Mouse (Mus musculus): Measurements from ENCODE around the gene Slc25a42. TPM values are rescaled to one million over a fixed set of nuclear protein-coding genes. Genes with fewer than 3 reads are reported as not detected.

Gene Slc25a42
- total RNA-seq, 2 experiments from 2014 or later, result 25.5 to 29.2 TPM

GRCm38 (mm10) chr8:70139026-70139857 lies 72.9 kb downstream of the Slc25a42 start, which contains the start of the genes Rfxank, Borcs8 and Mef2b:
TSS of gene Rfxank (minus strand) at chr8:70139154.
TSS of gene Borcs8 (plus strand) at chr8:70139499.
TSS of gene Mef2b (plus strand) at chr8:70139711.
- intact Hi-C loops (cut with DNase I; ENCODE audit: low total_unique reads), result no loop called here
- peak; percentile 99 for DNase-seq

DNA sequence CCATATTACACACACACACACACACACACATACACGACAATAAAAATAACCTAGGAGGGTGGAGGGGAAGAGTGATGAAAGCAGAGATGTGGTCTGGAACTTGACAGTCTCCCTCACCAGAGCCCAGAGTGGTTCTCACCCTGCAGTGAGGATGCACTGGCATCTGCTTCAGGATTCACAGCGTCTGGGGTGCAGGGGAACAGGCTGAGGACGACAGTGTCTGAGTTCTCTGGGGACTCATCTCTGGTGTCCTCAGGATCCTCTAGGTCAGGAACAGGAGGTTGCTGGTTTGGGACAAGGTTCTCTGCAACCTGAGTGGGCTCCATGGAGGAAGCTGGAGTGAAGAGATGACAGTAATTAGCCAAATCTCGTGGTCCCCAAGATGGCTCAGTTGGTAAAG lies 74.2 kb downstream of the Slc25a42 start:
- intact Hi-C loops (cut with DNase I; ENCODE audit: low total_unique reads), result no loop called here
- no peak for DNase-seq

DNA sequence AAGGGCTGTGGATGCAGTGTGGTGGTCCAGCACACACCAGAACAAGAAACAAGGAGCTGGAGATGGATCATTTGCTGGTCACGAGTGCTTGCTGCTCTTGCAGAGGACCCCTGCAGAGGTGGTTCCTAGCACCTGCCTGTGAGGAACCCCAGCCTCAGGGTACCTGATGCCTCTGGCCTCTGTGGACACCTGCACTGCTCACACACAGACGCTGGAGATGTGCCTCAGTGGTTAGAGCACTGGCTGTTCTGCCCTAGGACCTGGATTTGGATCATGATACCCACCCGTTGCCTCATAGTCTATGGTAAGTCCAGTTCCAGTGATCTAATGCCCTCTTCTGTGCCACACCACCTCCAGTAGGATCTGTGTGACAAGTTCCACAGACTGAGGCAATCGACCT lies 75.5 kb downstream of the Slc25a42 start:
- intact Hi-C loops (cut with DNase I; ENCODE audit: low total_unique reads), result no loop called here

GRCm38 (mm10) chr8:70134931-70135330 lies 77.2 kb downstream of the Slc25a42 start:
- intact Hi-C loops (cut with DNase I; ENCODE audit: low total_unique reads), result no loop called here
- no peak for DNase-seq

More for the DNA sequence above, 75.5 kb downstream of the Slc25a42 start:
- no peak for DNase-seq

Other genes with a start within 250 kb of the Slc25a42 start
- gene Gatad2a, start 215.9 kb downstream of the Slc25a42 start, total RNA-seq (2021), result 10 to 100 TPM; 31.0 to 35.1 TPM
- 10 to 100 TPM; 22.6 to 26.3 TPM for gene Mau2, start 169.6 kb downstream of the Slc25a42 start, total RNA-seq (2021)
- gene Sugp1, start 169.5 kb downstream of the Slc25a42 start, total RNA-seq (2021), result 10 to 100 TPM; 17.7 to 17.9 TPM
- gene Tm6sf2, start 139.4 kb downstream of the Slc25a42 start, total RNA-seq (2021), result under 1 TPM in 1 of 2 experiments, not detected in 1; 0.51 TPM
- gene Hapln4, start 128.8 kb downstream of the Slc25a42 start, total RNA-seq (2021), result under 1 TPM in 1 of 2 experiments, not detected in 1; 0.06 TPM
- gene Ncan, start 91.4 kb downstream of the Slc25a42 start, total RNA-seq (2021), result under 1 TPM; 0.02 to 0.04 TPM
- 1 to 10 TPM; 2.2 to 4.4 TPM for gene Nr2c2ap, start 81.0 kb downstream of the Slc25a42 start, total RNA-seq (2021)
- gene Rfxank, start 73.2 kb downstream of the Slc25a42 start, total RNA-seq (2021), result 1 to 10 TPM; 8.1 to 8.8 TPM
- 10 to 100 TPM; 14.4 to 18.4 TPM for gene Borcs8, start 72.8 kb downstream of the Slc25a42 start, total RNA-seq (2021)
- under 1 TPM; 0.25 to 0.29 TPM for gene Mef2b, start 72.6 kb downstream of the Slc25a42 start, total RNA-seq (2021)
- gene Tmem161a, start 39.9 kb downstream of the Slc25a42 start, total RNA-seq (2021), result 10 to 100 TPM; 76.0 to 78.1 TPM
- gene Sugp2, start 21.9 kb upstream of the Slc25a42 start, total RNA-seq (2021), result 10 to 100 TPM; 42.3 to 44.1 TPM
- 1 to 10 TPM; 6.5 to 9.9 TPM for gene Armc6, start 22.2 kb upstream of the Slc25a42 start, total RNA-seq (2021)
- 1 to 10 TPM; 8.5 to 8.7 TPM for gene Homer3, start 70.5 kb upstream of the Slc25a42 start, total RNA-seq (2021)
- gene Ddx49, start 90.2 kb upstream of the Slc25a42 start, total RNA-seq (2021), result 10 to 100 TPM; 25.3 to 27.5 TPM
- 100 to 1,000 TPM; 123 to 134 TPM for gene Cope, start 90.2 kb upstream of the Slc25a42 start, total RNA-seq (2021)
- gene Cers1, start 103.5 kb upstream of the Slc25a42 start, total RNA-seq (2021), result 10 to 100 TPM; 14.5 to 24.5 TPM
- gene Gdf1, start 117.5 kb upstream of the Slc25a42 start, total RNA-seq (2021), result 1 to 10 TPM; 1.3 to 2.8 TPM
- 10 to 100 TPM; 31.6 to 35.0 TPM for gene Upf1, start 141.0 kb upstream of the Slc25a42 start, total RNA-seq (2021)
- gene Comp, start 161.3 kb upstream of the Slc25a42 start, total RNA-seq (2021), result 10 to 100 TPM; 18.6 to 19.6 TPM
- gene Crtc1, start 227.3 kb upstream of the Slc25a42 start, total RNA-seq (2021), result 1 to 10 TPM; 6.4 to 7.4 TPM

Data from gastrocnemius, postnatal 14 days (tissue).